Mouse (Mus musculus) spleen, adult 2 months (tissue): ENCODE measurements at regions not wholly inside any gene's neighbourhood (a gene's known extent, or its start where the extent isn't known, plus 50 kb on each side); places are given as distances from the start of the nearest gene placed in this dataset.

Experiments
- DNase-seq, 2 experiments: peaks; one replicate each; pipeline versions ENCODE4 v3.0.0 to v3.0.0-alpha.2; 2012 to 2021; ENCODE audit warnings: low spot score in 2 of 2, low read depth in 1 of 2
- H3K27ac ChIP-seq: fragments of 200-500 bp; 2 replicates; pipeline ENCODE4 v1.5.1; 2012; ENCODE audit warnings: low read length, inconsistent platforms; ENCODE audit not compliant: insufficient read depth
- H3K27me3 ChIP-seq: fragments of 200-500 bp; 2 replicates; pipeline ENCODE4 v1.6.1; 2012; ENCODE audit warnings: mild to moderate bottlenecking, moderate library complexity, low read length, inconsistent platforms; ENCODE audit not compliant: control insufficient read depth, insufficient read depth
- H3K36me3 ChIP-seq: fragments of 200-500 bp; 2 replicates; pipeline ENCODE4 v1.6.1; 2012; ENCODE audit warnings: mild to moderate bottlenecking, low read length, inconsistent platforms; ENCODE audit not compliant: control insufficient read depth, insufficient read depth
- H3K4me1 ChIP-seq: fragments of 200-500 bp; 2 replicates; pipeline ENCODE4 v1.6.1; 2011; ENCODE audit warnings: inconsistent platforms; ENCODE audit not compliant: control insufficient read depth, insufficient read depth, insufficient read length
- H3K4me3 ChIP-seq: fragments of 200-500 bp; 2 replicates; pipeline ENCODE4 v1.5.1; 2011; ENCODE audit warnings: mild to moderate bottlenecking, inconsistent platforms; ENCODE audit not compliant: insufficient read depth, insufficient read length; ENCODE audit errors: extremely low read depth
- CTCF ChIP-seq: fragments of 200-500 bp; IDR thresholded peaks from 2 replicates; pipeline ENCODE4 v1.5.1; 2011; ENCODE audit warnings: mild to moderate bottlenecking, inconsistent platforms; ENCODE audit not compliant: insufficient read depth, insufficient read length, insufficient replicate concordance; ENCODE audit errors: extremely low read depth
- POLR2A ChIP-seq: fragments of 200-500 bp; IDR thresholded peaks from 2 replicates; pipeline ENCODE4 v1.6.1; 2011; ENCODE audit warnings: low read depth, low read length, inconsistent platforms
- WGBS: fragments of 180-500 bp; shearing (Covaris S2); methylation state at CpG from one replicate; pipeline ENCODE4 v1.1.7; 2018; 5-methylcytosine and 5-hydroxymethylcytosine counted together

GRCm38 (mm10) chr9:52448245-52448644, 231.3 kb downstream of the AI593442 start:
- no peaks in the 10 kb centered on the region for H3K27me3 ChIP-seq

GRCm38 (mm10) chr9:52443228-52443627, 236.4 kb downstream of the AI593442 start:
- DNase-seq: no peak
- Histone ChIP-seq H3K36me3 (no peaks in the 10 kb centered on the region), H3K27me3 (no peaks in the 10 kb centered on the region), H3K27ac (no peak overlapping the region), H3K4me3 (no peak overlapping the region), H3K4me1 (no peaks in the 10 kb centered on the region)
- 88% methylated on average over 7 of the region's 7 CpGs for WGBS
- TF ChIP-seq CTCF (no peak), POLR2A (no peak)

More at GRCm38 (mm10) chr9:52448245-52448644, 231.3 kb downstream of the AI593442 start:
- TF ChIP-seq CTCF (no peak), POLR2A (no peak)
- no peak overlapping the region for H3K27ac ChIP-seq
- no peak overlapping the region for H3K4me3 ChIP-seq
- no peaks in the 10 kb centered on the region for H3K4me1 ChIP-seq
- no peak for DNase-seq
- no peaks in the 10 kb centered on the region for H3K36me3 ChIP-seq

GRCm38 (mm10) chr9:52434215-52434614, 245.4 kb downstream of the AI593442 start:
- TF ChIP-seq CTCF (no peak), POLR2A (no peak)
- Histone ChIP-seq H3K4me1 (no peaks in the 10 kb centered on the region), H3K27ac (no peak overlapping the region), H3K27me3 (no peaks in the 10 kb centered on the region), H3K4me3 (no peak overlapping the region), H3K36me3 (no peaks in the 10 kb centered on the region)
- 69% methylated on average over 4 of the region's 4 CpGs for WGBS
- no peak for DNase-seq

- WGBS: 80% methylated on average over 4 of the region's 4 CpGs
- no peaks in the 10 kb centered on the region for H3K4me1 ChIP-seq
Measured at GRCm38 (mm10) chr9:52425413-52425812, 254.2 kb downstream of the AI593442 start.

GRCm38 (mm10) chr9:52422622-52423021, 254.2 kb upstream of the Zc3h12c start:
- Histone ChIP-seq H3K27ac (no peak overlapping the region), H3K27me3 (no peaks in the 10 kb centered on the region), H3K4me3 (no peak overlapping the region), H3K4me1 (no peaks in the 10 kb centered on the region), H3K36me3 (no peaks in the 10 kb centered on the region)
- no peak for TF ChIP-seq CTCF
- WGBS: 82% methylated on average over 3 of the region's 3 CpGs
- DNase-seq: no peak

More at GRCm38 (mm10) chr9:52425413-52425812, 254.2 kb downstream of the AI593442 start:
- H3K36me3 ChIP-seq: no peaks in the 10 kb centered on the region
- TF ChIP-seq CTCF (no peak), POLR2A (no peak)
- H3K4me3 ChIP-seq: no peak overlapping the region
- DNase-seq: no peak
- H3K27ac ChIP-seq: no peak overlapping the region
- no peaks in the 10 kb centered on the region for H3K27me3 ChIP-seq

GRCm38 (mm10) chr9:52415706-52416105, 247.3 kb upstream of the Zc3h12c start:
- no peaks in the 10 kb centered on the region for H3K27me3 ChIP-seq
- no peak for TF ChIP-seq POLR2A
- no peak for TF ChIP-seq CTCF
- 26% methylated on average over 6 of the region's 6 CpGs for WGBS
- H3K4me1 ChIP-seq: no peaks in the 10 kb centered on the region
- H3K4me3 ChIP-seq: no peak overlapping the region
- no peak for DNase-seq
- H3K27ac ChIP-seq: no peak overlapping the region
- no peaks in the 10 kb centered on the region for H3K36me3 ChIP-seq

GRCm38 (mm10) chr9:52407841-52408240, 239.5 kb upstream of the Zc3h12c start:
- no peak overlapping the region for H3K27ac ChIP-seq
- H3K36me3 ChIP-seq: no peaks in the 10 kb centered on the region
- H3K27me3 ChIP-seq: no peaks in the 10 kb centered on the region
- no peak overlapping the region for H3K4me3 ChIP-seq
- 93% methylated on average over 6 of the region's 6 CpGs for WGBS
- TF ChIP-seq CTCF (no peak), POLR2A (no peak)
- no peak for DNase-seq
- H3K4me1 ChIP-seq: no peaks in the 10 kb centered on the region

- Histone ChIP-seq H3K4me3 (no peak overlapping the region), H3K27me3 (no peaks in the 10 kb centered on the region), H3K4me1 (no peaks in the 10 kb centered on the region), H3K27ac (no peak overlapping the region), H3K36me3 (no peaks in the 10 kb centered on the region)
- TF ChIP-seq POLR2A (no peak), CTCF (no peak)
- no peak for DNase-seq
- WGBS: 86% methylated on average over 2 of the region's 2 CpGs
Measured at GRCm38 (mm10) chr9:52402496-52402895, 234.1 kb upstream of the Zc3h12c start.
